Mouse (Mus musculus) spleen, postnatal 14 days (tissue): ENCODE data around the gene Ctc1.
"Not testable (repeated sequence)": the region's sequence is repeated elsewhere in the genome, so short reads cannot be mapped to it uniquely, and the experiment has no call there.

Source experiments
- DNase-seq, 2 experiments: peaks; one replicate each; pipeline ENCODE4 v3.0.0; 2021 to 2022; ENCODE audit warnings: low spot score in 2 of 2

Gene Ctc1

DNA sequence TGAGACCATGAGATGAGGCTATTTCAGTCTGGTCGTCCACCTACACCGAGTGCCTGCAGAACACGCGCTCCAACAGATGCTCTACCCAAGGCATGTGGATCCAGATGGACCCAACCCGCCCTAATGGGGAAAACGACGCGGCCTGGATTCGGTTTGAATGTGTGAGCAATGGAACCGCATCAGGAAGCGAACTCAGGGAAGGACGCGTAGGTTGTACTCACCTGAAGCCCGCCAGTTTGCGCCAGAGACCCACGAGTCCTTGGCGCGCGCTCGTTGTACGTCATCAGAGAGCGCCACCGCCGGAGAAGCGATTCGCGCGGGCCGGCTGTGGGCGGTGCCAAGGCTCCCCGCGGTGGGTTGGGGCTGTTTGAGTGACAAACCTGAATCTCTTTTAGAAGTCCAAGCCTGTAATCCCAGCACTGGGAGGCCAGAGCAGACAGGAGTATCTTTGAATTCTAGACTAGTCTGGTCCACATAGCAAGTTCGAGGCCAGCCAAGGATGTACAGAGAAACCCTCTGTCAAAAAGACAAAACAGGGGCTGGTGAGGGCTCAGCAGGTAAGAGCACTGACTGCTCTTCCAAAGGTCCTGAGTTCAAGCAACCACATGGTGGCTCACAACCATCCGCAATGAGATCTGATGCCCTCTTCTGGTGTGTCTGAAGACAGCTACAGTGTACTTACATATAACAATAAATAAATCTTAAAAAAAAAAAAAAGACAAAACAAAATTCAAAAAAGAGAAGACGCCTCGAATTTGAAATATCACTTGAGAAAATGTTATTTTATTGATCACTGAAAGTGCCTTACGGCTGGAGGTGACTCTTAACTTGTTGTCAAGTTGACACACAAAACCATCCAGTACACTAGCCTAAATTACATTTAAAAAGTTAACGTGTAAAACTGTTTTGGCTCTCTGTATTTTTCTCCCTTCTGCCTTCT is 7.3 kb upstream of the Ctc1 start, which contains the start of gene Pfas:
TSS of gene Pfas (minus strand) at position 279 of the 940 bp plus-strand sequence.
- peak; percentile 83 to 96 for DNase-seq

DNA sequence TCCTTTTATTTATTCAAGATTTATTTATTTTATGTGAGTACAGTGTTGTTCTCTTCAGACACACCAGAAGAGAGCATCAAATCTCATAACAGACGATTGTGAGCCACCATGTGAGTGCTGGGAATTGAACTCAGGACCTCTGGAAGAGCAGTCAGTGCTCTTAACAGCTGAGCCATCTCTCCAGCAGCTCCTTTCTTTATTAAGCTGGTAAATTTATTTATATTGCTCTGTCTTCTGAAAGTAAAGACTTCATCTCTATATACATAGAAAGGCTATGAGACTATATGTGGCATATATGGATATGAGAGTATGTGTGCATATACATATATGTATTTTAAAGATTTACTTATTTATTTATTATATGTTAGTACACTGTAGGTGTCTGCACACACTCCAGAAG is 6.2 kb upstream of the Ctc1 start:
- DNase-seq: no peak

GRCm38 (mm10) chr11:69010400-69011323 is 5.0 kb upstream of the Ctc1 start:
- no peak for DNase-seq

- DNase-seq: not testable (repeated sequence)
These were observed 4.3 kb upstream of the Ctc1 start for GRCm38 (mm10) chr11:69011445-69011844.

- peak; percentile 70 to 77 for DNase-seq
These were observed 3.6 kb upstream of the Ctc1 start for GRCm38 (mm10) chr11:69012071-69012601.

DNA sequence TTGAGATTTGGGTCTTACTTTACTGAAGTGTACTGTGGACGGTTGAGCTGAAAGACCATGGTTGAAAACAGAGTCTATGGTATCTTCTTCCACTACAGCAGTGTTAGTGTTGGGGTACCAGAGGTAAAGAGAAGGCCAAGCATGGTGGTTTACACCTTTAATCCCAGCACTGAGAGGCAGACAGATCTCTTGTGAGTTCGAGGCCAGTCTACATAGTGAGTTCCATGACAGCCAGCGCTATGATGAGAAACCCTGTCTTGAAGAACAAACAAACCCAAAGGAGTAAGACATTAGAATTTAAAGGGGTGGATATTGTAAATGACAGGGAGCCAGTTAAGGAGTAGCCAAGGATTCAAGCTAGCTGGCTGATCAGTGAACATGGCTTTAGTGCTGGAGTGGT is 1.0 kb downstream of the Ctc1 start:
- DNase-seq: no peak

DNA sequence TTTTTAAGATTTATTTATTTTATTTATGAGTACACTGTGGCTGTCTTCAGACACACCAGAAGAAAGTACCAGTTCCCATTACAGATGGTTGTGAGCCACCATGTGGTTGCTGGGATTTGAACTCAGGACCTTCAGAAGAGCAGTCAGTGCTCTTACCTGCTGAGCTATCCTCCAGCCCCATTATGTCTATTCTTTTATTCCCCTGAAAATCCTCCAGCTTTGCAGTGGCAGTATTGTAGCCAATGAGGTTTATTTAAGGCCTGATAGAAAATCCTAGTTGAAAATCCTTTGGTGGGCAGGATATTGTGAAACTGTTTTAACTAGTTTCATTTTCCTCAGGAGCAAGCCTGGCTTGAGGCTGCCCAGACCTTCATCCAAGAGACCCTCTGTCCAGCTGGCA is 5.0 kb downstream of the Ctc1 start:
- no peak for DNase-seq

DNA sequence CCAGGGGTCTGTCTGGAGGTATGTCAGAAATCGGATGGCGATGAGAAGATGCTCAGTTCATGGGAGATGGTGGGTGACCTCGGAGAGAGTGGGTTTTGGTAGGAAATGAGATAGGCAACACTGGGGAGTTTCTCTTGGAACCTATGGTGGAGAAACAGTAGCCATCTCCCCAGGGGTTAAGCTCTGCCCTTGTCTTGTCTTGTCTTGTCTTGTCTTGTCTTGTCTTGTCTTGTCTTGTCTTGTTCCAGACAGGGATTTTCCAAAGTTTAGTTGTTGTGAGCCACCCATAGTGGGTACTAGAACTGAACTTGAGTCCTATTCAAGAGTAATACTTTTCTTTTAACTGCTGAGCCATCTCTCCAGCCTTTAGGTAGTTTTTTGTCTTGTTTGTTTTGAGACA is 10.9 kb downstream of the Ctc1 start:
- DNase-seq: no peak

GRCm38 (mm10) chr11:69028805-69029204 is 13.1 kb downstream of the Ctc1 start:
- DNase-seq: no peak

DNA sequence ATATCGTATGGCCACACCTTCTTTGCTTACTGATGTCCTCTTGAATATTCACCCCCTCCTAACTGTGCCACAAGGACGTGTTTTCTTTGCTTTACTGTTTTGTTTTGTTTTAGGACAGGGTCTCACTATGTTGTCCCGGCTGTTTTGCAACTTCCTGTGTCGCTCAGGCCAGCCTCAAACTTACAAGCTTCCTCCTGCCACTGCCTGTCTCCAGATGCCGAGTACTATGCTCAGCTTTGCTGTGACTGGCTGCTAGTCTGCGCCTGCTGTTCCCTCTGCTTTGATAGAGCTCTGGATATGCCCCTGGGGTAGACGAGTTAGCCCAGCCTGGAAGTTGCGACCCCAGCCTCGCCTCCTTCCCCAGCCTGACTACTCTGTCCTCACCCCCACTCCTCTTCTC is 17.8 kb downstream of the Ctc1 start:
- DNase-seq: no peak

DNA sequence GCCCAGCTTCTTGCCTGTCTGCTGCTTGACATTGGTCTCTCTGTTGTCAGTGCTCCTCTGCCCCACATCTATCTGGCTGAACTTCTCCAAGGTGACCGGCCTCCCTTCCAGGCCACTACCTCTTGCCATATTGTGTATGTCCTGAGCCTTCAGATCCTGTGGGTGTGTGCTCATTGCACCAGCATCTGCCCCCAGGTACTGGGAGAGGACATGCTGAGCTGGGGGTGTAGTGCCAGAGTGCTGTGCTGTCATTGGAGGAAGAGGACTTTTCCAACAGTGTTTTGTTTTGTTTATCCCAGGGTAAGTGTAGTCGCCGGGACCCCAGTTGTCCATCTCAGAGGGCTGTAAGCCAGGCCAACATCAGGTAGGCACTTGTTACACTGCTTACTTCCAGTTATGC is 18.9 kb downstream of the Ctc1 start:
- DNase-seq: no peak

DNA sequence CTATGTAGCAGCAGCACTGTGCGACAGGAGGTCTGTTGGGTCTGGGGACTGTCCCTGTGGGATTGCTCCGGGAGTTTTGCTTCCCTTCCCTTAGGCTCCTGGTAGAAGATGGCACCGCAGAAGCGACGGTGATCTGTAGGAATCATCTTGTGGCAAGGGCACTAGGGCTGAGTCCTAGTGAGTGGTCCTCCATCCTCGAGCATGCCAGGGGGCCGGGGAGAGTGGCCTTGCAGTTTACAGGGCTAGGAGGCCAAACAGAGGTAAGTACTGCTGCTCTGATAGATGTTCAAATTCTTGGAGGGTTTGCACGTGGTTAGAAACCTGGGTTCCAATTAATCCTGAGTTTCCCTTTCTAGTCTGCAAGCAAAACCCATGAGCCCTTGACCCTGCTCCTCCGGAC is 19.7 kb downstream of the Ctc1 start:
- DNase-seq: no peak

GRCm38 (mm10) chr11:69035849-69036248 is 20.1 kb downstream of the Ctc1 start:
- peak; percentile 67 to 81 for DNase-seq

GRCm38 (mm10) chr11:69036486-69037230 is 20.9 kb downstream of the Ctc1 start:
- peak; percentile 82 for DNase-seq

- DNase-seq: peak; percentile 64 to 75
These were observed 21.7 kb downstream of the Ctc1 start for GRCm38 (mm10) chr11:69037231-69038061.

DNA sequence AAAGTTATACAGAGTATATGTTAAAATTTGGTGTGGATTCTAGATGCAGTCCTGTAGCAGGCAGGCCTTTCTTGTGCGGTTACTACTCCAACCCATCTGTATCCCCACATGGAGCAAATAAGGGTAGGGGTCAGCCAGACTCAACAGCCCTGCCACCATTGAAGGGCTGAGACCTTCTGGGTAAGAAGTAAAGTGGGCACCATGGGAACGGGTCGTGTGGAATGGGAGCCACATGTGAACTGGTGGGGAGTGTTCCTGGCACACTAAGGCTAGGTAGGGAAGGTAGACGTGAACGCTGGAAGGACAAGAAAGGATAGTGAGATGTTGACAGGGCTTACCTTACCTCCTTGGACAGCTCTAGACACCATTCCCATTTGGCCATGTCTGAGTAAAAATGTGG is 22.5 kb downstream of the Ctc1 start:
- no peak for DNase-seq

DNA sequence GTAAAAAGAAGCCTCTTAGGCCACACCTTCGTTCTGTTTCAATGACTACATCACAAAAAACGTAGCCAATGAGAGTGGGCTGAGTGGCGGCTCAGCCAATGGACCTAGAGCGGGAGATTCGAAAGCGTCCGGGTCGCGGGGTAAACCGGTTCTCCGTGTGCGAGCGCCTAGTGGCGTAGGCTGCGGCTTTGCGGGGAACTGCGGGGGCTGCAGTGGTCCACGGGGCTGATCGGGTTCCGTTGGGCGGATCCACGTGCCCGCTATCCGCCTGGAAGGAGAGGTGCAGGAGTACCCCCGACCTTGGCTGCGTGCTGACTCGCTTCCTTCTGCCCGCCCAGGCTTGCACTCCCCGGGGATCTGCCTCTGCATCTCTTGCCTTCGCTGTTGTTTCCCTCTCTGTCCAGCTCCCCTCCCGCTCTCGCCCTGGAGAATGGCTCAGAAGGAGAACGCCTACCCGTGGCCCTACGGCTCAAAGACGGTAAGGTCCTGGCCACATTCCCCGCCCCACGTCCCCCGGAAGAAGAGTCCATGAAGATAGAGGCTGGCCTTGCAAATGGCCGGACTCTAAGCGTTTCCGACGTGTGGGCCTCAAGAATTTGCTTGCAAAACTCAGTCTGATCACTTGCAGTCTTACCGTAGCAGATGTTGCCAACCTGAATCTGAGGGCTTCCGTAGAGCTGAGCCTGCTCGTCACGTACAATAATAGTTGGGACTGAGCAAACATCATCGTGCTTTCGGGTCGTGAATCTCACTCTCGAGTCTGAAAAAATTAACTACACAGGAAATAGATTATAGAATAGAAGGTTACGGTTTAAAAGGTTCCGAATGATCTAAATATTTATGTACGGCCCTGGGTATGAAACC is 30.1 kb downstream of the Ctc1 start, which contains the start of gene Aurkb:
TSS of gene Aurkb (plus strand) at position 117 of the 864 bp plus-strand sequence.
- peak; percentile 73 to 80 for DNase-seq

GRCm38 (mm10) chr11:69046395-69046774 is 30.7 kb downstream of the Ctc1 start:
- DNase-seq: no peak

DNA sequence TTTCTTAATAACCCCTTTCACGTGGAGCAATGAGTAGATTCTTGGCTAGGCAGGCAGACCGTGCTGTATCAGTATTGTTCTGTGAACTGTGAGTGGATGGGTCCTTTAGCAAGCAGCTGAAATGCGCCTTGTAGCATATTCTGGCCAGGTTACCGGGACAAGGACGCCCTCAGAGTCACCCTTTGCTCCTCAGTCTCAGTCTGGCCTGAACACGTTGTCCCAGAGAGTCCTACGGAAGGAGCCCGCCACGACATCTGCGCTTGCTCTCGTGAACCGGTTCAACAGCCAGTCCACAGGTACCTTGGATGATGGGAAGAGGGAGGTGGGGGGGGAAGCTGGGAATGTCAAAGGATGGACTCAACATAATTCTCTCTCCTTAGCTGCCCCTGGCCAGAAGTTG is 31.9 kb downstream of the Ctc1 start:
- DNase-seq: no peak
